Mouse (Mus musculus): ENCODE measurements around the gene Smoc2.

Smoc2 gene

GRCm38 (mm10) chr17:14349086-14349814 lies 69.9 kb downstream of the Smoc2 start:
- DNase-seq (ENCODE audit: low read depth): no peak

DNA sequence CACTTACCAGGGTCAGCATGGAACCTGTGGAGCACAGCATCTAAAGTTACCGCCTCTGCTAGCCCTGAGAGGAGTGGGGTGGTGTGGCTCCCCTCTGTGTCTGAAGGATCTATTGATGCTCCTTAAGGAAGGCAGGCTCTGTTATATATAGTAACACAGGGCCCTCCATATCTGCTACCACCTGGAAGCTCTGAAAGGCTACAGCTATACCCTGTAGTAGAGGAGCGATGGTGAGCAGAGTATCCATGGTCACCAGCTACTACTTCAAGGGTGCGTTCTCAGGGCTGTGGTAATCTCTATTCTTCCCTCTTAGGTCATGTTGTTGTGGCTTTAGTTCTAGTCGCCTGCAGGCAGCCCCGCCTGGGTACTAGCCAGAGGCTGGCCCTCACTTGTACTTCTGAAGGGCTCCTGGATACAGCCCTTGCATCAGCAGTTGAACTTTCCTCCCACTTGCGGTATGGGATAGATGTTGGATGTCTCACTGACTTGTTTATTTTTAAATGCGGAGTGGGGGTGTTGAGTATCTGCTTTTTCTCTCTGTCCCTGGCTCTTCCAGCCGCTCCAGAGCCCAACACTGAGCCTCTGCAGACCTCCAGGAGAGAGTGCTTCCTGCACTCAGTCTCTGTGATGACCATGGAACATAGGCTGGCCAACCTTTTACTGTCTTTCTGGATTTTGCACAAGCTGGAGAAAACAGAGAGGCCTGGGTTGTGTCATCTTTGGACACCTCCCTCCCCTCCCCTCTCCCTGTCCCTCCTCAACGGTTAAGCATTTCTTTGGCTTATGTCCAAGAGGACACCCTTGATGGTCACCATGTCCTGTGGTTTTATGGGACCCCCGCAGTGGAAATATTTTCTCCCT lies 74.1 kb downstream of the Smoc2 start:
- no peak for DNase-seq (ENCODE audit: low read depth)

- DNase-seq (ENCODE audit: low read depth): no peak
These were observed 82.2 kb downstream of the Smoc2 start for GRCm38 (mm10) chr17:14361511-14361910.

DNA sequence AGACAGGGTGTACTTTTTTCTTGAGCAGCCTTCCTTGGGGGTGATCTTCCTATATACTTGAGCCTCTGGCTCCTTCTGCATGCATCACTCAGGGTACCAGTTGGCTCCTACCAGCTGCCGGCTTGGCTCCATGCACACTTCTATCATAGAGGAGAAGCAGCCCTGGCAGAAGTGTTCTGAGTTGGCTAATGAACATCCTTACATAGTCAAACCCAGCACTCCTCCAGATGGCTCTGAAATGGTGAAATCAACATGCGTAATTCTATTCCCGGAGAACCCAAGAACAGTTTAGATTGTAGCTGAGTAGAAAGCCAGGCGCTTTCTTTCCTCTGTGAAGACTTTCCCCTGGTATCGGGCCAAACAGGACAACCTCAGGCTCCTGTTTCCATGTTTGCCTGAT lies 91.2 kb downstream of the Smoc2 start:
- DNase-seq (ENCODE audit: low read depth): no peak

DNA sequence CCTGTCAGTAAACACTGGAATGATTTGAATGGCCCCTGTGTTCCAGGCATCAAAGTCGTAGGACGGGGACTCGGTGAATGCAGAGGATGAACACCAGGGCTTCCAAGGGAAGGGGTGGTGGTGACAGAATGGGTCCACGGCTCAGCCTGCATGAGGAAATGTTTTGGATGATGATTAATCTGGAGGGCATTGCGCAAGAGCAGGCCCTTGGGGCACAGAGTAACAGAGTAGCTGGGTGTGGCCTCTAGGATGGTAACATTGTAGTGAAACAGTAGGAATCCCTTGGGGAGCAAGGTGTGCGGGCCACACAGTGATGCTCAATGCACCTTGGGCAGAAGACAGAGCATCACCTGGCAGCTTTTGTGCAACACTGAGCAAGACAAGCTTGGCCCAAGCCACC lies 92.3 kb downstream of the Smoc2 start:
- no peak for DNase-seq (ENCODE audit: low read depth)

- no peak for DNase-seq (ENCODE audit: low read depth)
These were observed 93.2 kb downstream of the Smoc2 start for GRCm38 (mm10) chr17:14372324-14373145.

DNA sequence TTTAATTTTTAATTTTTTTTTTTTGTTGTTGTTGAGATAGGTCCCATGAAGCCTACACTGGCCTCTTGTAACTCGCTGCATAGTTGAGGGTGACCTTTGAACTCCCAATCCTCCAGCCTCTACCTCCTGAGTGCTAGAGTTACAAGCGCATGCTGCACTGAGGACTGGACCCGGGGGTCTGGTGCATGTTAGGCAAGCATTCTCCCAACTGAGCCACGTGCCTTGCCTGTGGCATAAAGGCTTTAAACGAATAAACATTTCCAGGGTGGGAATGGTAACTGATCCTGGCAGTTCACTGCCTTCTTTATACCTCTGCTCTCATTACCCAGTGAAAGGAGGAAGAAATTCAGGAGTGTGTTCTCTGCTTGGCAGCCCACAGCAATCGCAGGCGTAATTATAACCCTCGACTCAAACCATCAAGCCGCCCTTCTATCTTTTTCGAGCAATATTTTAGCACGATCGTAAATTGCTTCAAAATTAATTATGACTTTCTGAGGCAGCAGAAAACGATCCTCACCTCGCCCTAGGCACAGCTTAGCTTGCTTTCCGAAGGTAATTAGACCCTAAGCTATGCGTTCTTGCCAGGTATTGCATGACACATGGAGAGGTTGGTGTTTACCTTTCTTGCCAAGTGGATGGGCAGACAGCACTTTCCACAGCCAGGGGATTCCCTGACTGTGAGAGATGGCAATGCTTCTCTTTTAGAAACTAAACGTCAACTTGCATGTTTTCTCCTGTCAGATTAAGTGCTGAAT lies 99.6 kb downstream of the Smoc2 start:
- no peak for DNase-seq (ENCODE audit: low read depth)

DNA sequence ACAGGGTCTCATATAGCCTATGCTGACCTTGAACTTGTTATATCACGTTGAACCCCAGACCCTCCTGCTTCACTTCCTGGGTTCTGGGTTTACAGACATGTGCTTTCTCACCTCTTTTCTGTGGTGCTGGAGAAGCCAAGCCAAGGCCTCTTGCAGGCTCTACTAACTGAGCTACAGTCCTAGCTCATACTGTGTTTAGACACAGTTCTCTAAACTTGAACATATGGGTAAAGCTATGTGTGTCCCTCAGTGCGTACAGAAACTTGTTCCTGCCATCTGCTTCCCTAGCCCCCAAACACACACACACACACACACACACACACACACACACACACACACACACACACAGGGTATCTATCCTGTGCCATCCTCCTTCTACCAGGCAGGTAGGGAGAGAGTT lies 100.2 kb downstream of the Smoc2 start:
- no peak for DNase-seq (ENCODE audit: low read depth)

- DNase-seq (ENCODE audit: low read depth): no peak
These were observed 100.7 kb downstream of the Smoc2 start for GRCm38 (mm10) chr17:14379966-14380365.

- DNase-seq (ENCODE audit: low read depth): no peak
These were observed 101.2 kb downstream of the Smoc2 start for GRCm38 (mm10) chr17:14380526-14380925.

DNA sequence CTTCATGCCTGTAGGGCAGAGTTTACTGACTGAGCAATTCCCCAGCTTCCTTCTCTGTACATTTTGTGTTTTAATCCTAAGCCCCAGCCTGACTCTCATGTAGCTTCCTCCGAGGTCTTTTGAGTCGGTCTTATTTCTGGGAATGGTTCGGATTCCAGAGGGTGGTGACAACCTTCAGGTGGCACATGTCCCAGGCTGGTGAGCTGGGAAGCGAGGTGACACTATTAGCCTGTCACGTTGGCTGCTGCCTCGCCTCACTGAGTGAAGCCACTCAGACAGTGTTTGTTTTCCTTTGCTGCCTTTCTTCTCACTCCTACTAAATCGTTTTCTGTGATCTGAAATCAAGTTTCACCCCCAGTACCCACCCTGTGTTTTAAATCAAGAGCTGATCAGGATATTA lies 102.2 kb downstream of the Smoc2 start:
- DNase-seq (ENCODE audit: low read depth): no peak

- no peak for DNase-seq (ENCODE audit: low read depth)
These were observed 104.7 kb downstream of the Smoc2 start for GRCm38 (mm10) chr17:14383981-14384380.

GRCm38 (mm10) chr17:14384980-14385379 lies 105.7 kb downstream of the Smoc2 start:
- no peak for DNase-seq (ENCODE audit: low read depth)

DNA sequence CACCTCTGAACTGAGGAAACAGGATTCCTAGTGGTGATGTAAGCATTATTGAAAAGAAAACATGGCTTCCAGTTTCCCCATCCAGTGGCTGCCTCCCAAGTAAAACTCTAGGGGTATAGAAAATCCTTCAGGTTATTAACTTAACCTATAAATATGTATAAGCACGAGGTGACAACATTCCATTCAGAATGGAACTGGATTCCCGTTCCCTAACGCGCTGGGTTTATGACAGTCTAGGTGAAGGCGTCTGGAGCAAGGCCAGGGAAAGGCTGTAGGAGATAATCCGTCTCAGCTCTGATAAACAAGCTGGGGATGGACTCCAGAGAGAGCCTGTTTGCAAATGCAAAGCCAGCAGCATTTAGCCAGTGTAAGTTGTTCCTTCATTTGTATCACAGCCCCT lies 108.0 kb downstream of the Smoc2 start:
- DNase-seq (ENCODE audit: low read depth): no peak

GRCm38 (mm10) chr17:14392443-14392842 lies 113.1 kb downstream of the Smoc2 start:
- no peak for DNase-seq (ENCODE audit: low read depth)

DNA sequence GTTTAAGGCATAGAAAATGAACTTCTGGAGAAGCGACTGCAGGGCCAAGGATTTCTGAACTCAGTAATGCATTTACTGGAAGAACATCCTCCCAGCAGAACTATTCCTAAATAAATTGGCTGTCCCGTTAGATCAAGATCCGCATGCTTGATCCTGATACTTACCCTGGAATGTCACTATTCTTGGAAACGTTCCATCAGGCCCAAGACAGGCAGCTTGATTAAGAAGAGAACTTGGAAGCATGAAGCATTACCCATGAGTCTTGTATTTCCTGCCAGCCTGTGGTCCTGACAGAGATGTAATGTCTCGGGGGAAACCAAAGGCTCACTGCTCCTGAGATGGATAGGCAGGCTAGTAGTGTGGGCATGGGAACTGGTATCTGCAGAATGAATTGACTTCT lies 115.6 kb downstream of the Smoc2 start:
- DNase-seq (ENCODE audit: low read depth): no peak

DNA sequence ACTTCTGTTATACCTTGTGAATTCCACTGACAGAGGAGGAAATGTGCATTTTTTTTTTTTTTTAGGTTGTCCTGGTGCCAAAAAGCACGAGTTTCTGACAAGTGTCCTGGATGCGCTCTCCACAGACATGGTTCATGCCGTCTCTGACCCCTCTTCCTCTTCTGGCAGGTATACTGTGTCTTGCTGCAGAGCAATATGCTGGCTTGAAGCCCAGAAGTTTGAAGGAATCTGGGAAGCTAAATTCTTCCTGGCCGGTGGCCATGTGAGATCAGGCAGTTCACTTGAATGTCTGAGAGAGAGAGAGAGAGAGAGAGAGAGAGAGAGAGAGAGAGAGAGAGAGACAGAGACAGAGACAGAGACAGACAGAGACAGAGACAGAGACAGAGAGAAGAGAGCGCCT lies 118.2 kb downstream of the Smoc2 start:
- no peak for DNase-seq (ENCODE audit: low read depth)

DNA sequence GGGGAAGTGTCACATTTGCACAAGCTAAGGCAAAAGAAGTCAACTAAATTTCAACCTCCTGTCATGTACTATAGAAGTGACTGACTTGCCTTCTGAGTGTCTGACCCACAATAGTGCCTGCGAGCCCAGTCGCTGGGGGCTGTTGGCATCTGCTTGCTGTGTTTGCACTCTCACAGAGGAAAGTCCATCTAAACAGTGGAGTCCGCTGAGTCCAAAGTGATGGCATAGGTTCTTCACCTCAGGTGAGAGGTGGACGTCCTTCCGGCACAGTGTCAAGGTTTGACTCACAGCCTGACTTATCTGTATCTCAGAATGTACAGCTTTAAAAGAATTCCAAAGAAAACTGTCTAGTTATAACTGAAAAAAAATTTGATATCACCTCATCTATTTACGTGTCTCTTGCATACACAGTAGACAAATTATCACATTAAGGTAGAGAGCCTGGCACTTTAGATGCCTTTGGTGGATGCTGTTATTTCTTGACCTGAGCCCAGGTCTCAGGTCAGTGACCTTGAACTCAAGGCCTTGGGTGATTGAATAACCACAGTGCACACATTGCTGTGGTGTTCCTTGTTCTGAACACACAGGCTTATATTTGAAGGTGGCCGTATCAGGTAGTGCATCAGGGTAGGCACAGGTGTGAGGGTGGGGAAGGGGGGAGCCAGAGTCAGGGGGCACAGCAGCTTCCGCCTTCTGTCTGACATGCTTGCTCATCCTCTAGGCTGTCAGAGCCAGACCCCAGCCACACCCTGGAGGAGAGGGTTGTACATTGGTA lies 119.5 kb downstream of the Smoc2 start:
- no peak for DNase-seq (ENCODE audit: low read depth)

GRCm38 (mm10) chr17:14400960-14401359 lies 121.7 kb downstream of the Smoc2 start:
- DNase-seq (ENCODE audit: low read depth): no peak

DNA sequence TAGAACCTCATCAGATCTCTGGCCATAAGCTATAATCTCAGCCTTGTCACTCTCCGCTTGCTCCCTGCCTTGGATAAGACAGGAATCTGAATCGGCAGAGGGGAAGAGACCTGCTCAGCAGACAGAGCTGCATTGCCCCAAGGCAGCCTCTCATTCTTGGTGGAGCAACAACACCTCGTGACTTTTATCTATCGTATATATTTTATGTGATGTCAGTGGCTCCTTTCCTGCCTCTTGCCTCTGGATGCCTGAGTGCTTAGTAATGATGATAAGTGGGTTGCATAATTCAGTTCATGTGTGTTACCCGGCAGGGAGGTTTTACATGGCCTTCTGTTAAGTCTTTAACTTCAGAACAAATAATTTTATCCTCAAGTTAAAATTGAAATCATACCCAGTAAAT lies 128.6 kb downstream of the Smoc2 start:
- no peak for DNase-seq (ENCODE audit: low read depth)

GRCm38 (mm10) chr17:14412460-14412859 lies 133.2 kb downstream of the Smoc2 start:
- no peak for DNase-seq (ENCODE audit: low read depth)

Data from c-Kit-positive CD71-positive TER-119-negative erythroid progenitor cells, embryonic 14.5 days (primary cell).